Mouse (Mus musculus) forebrain, embryonic 14.5 days (tissue): ENCODE measurements around the gene Dynlt1f. TPM values are rescaled to one million over a fixed set of nuclear protein-coding genes. Genes with fewer than 3 reads are reported as not detected.
"Not testable (repeated sequence)": the region's sequence is repeated elsewhere in the genome, so short reads cannot be mapped to it uniquely, and the experiment has no call there.

Experiments used
- ATAC-seq: fragments of 200-750 bp; cut with Nextera tagmentation; 2 replicates; pipeline ENCODE4 v1.8.0; 2017; ENCODE audit warnings: mild to moderate bottlenecking, moderate library complexity
- DNase-seq: peaks from one replicate; pipeline ENCODE4 v3.0.0-alpha.2; 2015; ENCODE audit warnings: low spot score
- H3K27ac ChIP-seq: fragments of 300-500 bp; sonication (generic); 2 replicates; pipeline ENCODE4 v1.5.1; 2014; ENCODE audit warnings: low read depth, mild to moderate bottlenecking, control low read depth, low read length, moderate library complexity
- H3K27me3 ChIP-seq: fragments of 300-500 bp; sonication (generic); replicated peaks from 2 replicates; pipeline ENCODE4 v1.6.1; 2014; ENCODE audit warnings: low read length, control low read depth, mixed read lengths; ENCODE audit not compliant: control insufficient read depth, insufficient read depth
- H3K36me3 ChIP-seq: fragments of 300-500 bp; sonication (generic); 2 replicates; pipeline ENCODE4 v1.6.1; 2014; ENCODE audit warnings: low read length, control low read depth; ENCODE audit not compliant: control insufficient read depth, insufficient read depth
- H3K4me1 ChIP-seq: fragments of 300-500 bp; sonication (generic); 2 replicates; pipeline ENCODE4 v1.6.1; 2014; ENCODE audit warnings: antibody characterized with exemption, low read length, control low read depth; ENCODE audit not compliant: control insufficient read depth, insufficient read depth
- H3K4me2 ChIP-seq: fragments of 300-500 bp; sonication (generic); 2 replicates; pipeline ENCODE4 v1.6.1; 2014; ENCODE audit warnings: mild to moderate bottlenecking, control low read depth, low read length
- H3K4me3 ChIP-seq: fragments of 300-500 bp; sonication (generic); 2 replicates; pipeline ENCODE4 v1.5.1; 2014; ENCODE audit warnings: low read depth, low read length, control low read depth
- H3K9ac ChIP-seq: fragments of 300-500 bp; sonication (generic); 2 replicates; pipeline ENCODE4 v1.6.1; 2014; ENCODE audit warnings: mild to moderate bottlenecking, low read length, control low read depth, moderate library complexity
- H3K9me3 ChIP-seq: fragments of 300-500 bp; sonication (generic); replicated peaks from 2 replicates; pipeline ENCODE4 v1.6.1; 2016; ENCODE audit warnings: low read length, control low read depth, mixed read lengths; ENCODE audit not compliant: control insufficient read depth
- WGBS: fragments of 180-500 bp; shearing (Covaris S2); extraction: QIAGEN DNeasy Blood & Tissue Kit; methylation state at CpG from one replicate; pipeline ENCODE4 v1.1.7; 2014; 5-methylcytosine and 5-hydroxymethylcytosine counted together
- polyA plus RNA-seq: library from polyadenylated mRNA; unstranded; fragments of >200 nt; fragmentation: Nextera tagmentation; extraction: Ambion mirVana; gene quantifications from 2 replicates; pipeline ENCODE4 v1.2.1, GENCODE M21; 2014

Dynlt1f gene
- polyA plus RNA-seq, 1 experiment from 2014 or later, result 376 TPM

- not testable (repeated sequence) for H3K4me2 ChIP-seq, H3K4me1 ChIP-seq, H3K27me3 ChIP-seq, H3K9me3 ChIP-seq, H3K4me3 ChIP-seq, H3K36me3 ChIP-seq, H3K9ac ChIP-seq, ATAC-seq, DNase-seq, H3K27ac ChIP-seq
- 97% methylated on average over 5 of the region's 8 CpGs for WGBS
Observed at GRCm38 (mm10) chr17:6600216-6600911, 55.3 kb downstream of the Dynlt1f start.

DNA sequence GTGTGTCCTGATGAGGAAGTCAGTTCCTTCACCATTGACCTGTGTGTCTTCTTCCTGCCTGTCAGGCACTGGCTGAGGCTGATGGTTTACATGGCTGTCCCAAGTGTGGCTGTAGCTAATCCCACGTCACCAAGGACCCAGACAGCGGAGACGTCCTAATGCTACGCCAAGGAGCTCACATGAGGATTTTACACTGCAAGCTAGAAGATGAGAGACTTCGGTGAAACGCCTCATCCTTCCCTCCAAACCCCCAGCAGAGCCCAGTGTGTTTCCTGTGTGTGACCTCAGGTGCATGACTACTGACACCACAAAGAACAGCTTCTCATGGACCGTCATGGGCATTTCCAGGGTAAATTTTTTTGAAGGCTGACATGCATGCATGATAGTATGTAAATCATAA is 57.3 kb downstream of the Dynlt1f start:
- H3K36me3 ChIP-seq, H3K4me3 ChIP-seq, H3K9me3 ChIP-seq, H3K27ac ChIP-seq, H3K27me3 ChIP-seq, H3K4me2 ChIP-seq, H3K9ac ChIP-seq, DNase-seq, ATAC-seq, H3K4me1 ChIP-seq: not testable (repeated sequence)
- 91% methylated on average over 7 of the region's 7 CpGs for WGBS

Other genes starting within 250 kb of the Dynlt1f start
- gene Dynlt1b, start 225.8 kb downstream of the Dynlt1f start, polyA plus RNA-seq, result 1,124 and 1,383 TPM in 2 replicates
- gene Dynlt1c, start 54.2 kb downstream of the Dynlt1f start, polyA plus RNA-seq, result 35.5 and 43.0 TPM in 2 replicates
- 0.38 and 0.51 TPM in 2 replicates for gene Sytl3, start 3.2 kb upstream of the Dynlt1f start, polyA plus RNA-seq
- gene Ezr, start 126.9 kb upstream of the Dynlt1f start, polyA plus RNA-seq, result 94.0 and 101 TPM in 2 replicates